Mouse (Mus musculus) embryonic facial prominence, embryonic 14.5 days (tissue): Measurements from ENCODE around the gene Tox3. TPM values are rescaled to one million over a fixed set of nuclear protein-coding genes. Genes with fewer than 3 reads are reported as not detected.

Source experiments
- ATAC-seq: fragments of 200-750 bp; cut with Nextera tagmentation; 2 replicates; pipeline ENCODE4 v1.8.0; 2017; ENCODE audit warnings: low read depth, moderate number of reproducible peaks, moderate TSS enrichment
- DNase-seq: peaks from one replicate; pipeline ENCODE4 v3.0.0-alpha.2; 2015; ENCODE audit warnings: low spot score
- H3K27ac ChIP-seq: fragments of 300-500 bp; sonication (generic); replicated peaks from 2 replicates; pipeline ENCODE4 v1.5.1; 2014; ENCODE audit warnings: low read depth, mild to moderate bottlenecking, low read length, moderate library complexity
- H3K27me3 ChIP-seq: fragments of 300-500 bp; sonication (generic); replicated peaks from 2 replicates; pipeline ENCODE4 v1.6.1; 2014; ENCODE audit warnings: low read length; ENCODE audit not compliant: control insufficient read depth, insufficient read depth
- H3K36me3 ChIP-seq: fragments of 300-500 bp; sonication (generic); 2 replicates; pipeline ENCODE4 v1.6.1; 2014; ENCODE audit warnings: low read length, mixed read lengths; ENCODE audit not compliant: control insufficient read depth, insufficient read depth
- H3K4me1 ChIP-seq: fragments of 300-500 bp; sonication (generic); 2 replicates; pipeline ENCODE4 v1.6.1; 2014; ENCODE audit warnings: antibody characterized with exemption, low read length; ENCODE audit not compliant: control insufficient read depth, insufficient read depth
- H3K4me2 ChIP-seq: fragments of 300-500 bp; sonication (generic); 2 replicates; pipeline ENCODE4 v1.6.1; 2014; ENCODE audit warnings: low read depth, mild to moderate bottlenecking, low read length, moderate library complexity, mixed read lengths
- H3K4me3 ChIP-seq: fragments of 300-500 bp; sonication (generic); 2 replicates; pipeline ENCODE4 v1.5.1; 2014; ENCODE audit warnings: low read depth, mild to moderate bottlenecking, low read length
- H3K9ac ChIP-seq: fragments of 300-500 bp; sonication (generic); 2 replicates; pipeline ENCODE4 v1.6.1; 2014; ENCODE audit warnings: low read depth, mild to moderate bottlenecking, low read length, moderate library complexity, mixed read lengths
- H3K9me3 ChIP-seq: fragments of 300-500 bp; sonication (generic); 2 replicates; pipeline ENCODE4 v1.6.1; 2016; ENCODE audit warnings: low read length; ENCODE audit not compliant: control insufficient read depth
- WGBS: fragments of 180-500 bp; shearing (Covaris S2); extraction: QIAGEN DNeasy Blood & Tissue Kit; methylation state at CpG from one replicate; pipeline ENCODE4 v1.1.7; 2014; 5-methylcytosine and 5-hydroxymethylcytosine counted together
- polyA plus RNA-seq: library from polyadenylated mRNA; unstranded; fragments of >200 nt; fragmentation: Nextera tagmentation; extraction: Ambion mirVana; gene quantifications from 2 replicates; pipeline ENCODE4 v1.2.1, GENCODE M21; 2014

The Tox3 gene
- polyA plus RNA-seq: 4.9 and 5.2 TPM in 2 replicates

DNA sequence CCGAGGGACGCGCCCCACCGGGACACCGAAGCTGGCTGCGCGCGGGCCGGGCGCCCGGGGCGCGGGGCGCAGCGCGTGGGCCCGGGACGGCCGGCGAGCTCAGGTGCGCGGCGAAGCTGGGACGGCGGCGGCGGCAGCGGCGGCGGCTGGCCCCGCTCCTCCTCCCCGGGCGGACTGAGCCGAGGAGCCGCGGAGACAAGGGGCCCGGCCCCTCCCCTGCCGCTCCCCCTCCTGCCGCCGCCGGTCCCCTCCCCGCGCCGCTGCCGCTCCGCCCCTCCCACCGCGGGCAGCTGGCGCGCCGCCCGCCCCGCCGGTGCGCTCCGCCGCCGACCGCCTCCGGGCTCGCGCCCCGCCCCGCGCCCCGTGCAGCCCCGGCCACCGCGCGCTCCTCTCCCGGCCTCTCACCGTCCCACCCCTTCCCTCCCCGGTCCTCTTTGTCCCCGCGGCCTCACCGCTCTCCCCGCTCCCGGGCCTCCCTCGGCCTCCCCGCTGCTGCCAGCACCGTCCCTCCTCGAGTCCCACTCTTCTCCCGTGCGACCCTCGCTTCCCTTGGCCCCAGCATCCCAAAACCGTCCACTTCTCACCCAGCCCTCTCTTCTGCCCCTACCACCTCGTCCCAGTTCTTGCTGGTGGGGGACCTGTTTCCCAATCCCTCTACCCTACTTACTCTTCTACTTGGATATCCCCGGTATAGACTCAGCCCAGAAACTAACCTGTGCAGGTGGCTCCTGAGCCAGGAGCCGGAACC, at the start of gene Tox3:
TSS of gene Tox3 (minus strand) at position 166 of the 748 bp plus-strand sequence.
- peak; percentile 58 for DNase-seq
- Histone ChIP-seq H3K4me3 (peak within 1 kb of the TSS; percentile 69), H3K9me3 (no peaks in the 10 kb centered on the region), H3K4me2 (peak within 1 kb of the TSS; percentile 90), H3K27me3 (no peaks in the 10 kb centered on the region; the same call in none of the 2 replicates), H3K36me3 (no peaks in the 10 kb centered on the region), H3K27ac (peak within 1 kb of the TSS; percentile 76), H3K9ac (peak within 1 kb of the TSS; percentile 84), H3K4me1 (peaks cover 15% of the 10 kb centered on the region; the same call in 1 of the 2 replicates)
- 5% methylated on average over 12 of the region's 89 CpGs for WGBS
- peak; percentile 79 for ATAC-seq

- no peaks in the 10 kb centered on the region for H3K9me3 ChIP-seq
- H3K9ac ChIP-seq: no peak overlapping the region
- 78% methylated on average over 2 of the region's 2 CpGs for WGBS
- H3K27ac ChIP-seq: no peak overlapping the region
- DNase-seq (no peak), ATAC-seq (no peak)
- H3K4me3 ChIP-seq: no peak overlapping the region
- no peaks in the 10 kb centered on the region for H3K27me3 ChIP-seq
- H3K4me1 ChIP-seq: no peaks in the 10 kb centered on the region
- no peak overlapping the region for H3K4me2 ChIP-seq
- H3K36me3 ChIP-seq: no peaks in the 10 kb centered on the region
These were observed 44.5 kb upstream of the Tox3 start for GRCm38 (mm10) chr8:90392643-90393042.

DNA sequence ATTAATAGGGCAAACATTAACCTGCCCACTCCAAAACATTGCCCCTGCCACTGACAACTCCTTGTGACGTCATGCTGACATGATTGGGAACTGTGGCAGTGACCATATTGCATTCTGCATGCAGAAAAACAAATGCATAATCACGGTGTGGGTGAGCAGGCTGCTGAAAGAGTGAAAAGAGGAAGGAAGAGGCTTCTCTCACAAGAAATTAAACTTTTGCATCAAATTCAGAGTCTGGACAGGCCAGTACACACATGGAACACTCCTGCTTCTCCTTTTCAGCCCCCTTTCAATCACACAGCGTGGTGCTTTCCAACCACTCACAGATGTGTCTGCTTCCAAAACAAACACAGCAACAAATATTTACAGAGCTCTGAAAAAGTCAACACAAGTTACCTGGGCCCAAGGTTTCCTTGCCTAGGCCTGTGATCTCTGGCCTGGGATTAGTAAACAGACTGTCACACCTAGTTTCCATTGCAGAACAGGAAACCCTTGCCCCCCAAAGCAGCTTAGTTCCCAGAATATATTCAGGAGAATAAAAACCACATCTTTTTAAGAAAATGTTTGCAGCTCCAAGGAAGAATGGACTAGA, 43.4 kb upstream of the Tox3 start:
- 55% methylated on average over 3 of the region's 3 CpGs for WGBS
- Histone ChIP-seq H3K4me2 (no peak overlapping the region), H3K9ac (no peak overlapping the region), H3K4me3 (no peak overlapping the region), H3K4me1 (no peaks in the 10 kb centered on the region), H3K36me3 (no peaks in the 10 kb centered on the region), H3K9me3 (no peaks in the 10 kb centered on the region), H3K27me3 (no peaks in the 10 kb centered on the region), H3K27ac (no peak overlapping the region)
- DNase-seq: peak; percentile 7
- ATAC-seq: no peak

- no peak for ATAC-seq
- Histone ChIP-seq H3K9me3 (no peaks in the 10 kb centered on the region), H3K4me1 (no peaks in the 10 kb centered on the region), H3K27ac (no peak overlapping the region), H3K36me3 (no peaks in the 10 kb centered on the region), H3K27me3 (no peaks in the 10 kb centered on the region), H3K4me3 (no peak overlapping the region), H3K9ac (no peak overlapping the region), H3K4me2 (no peak overlapping the region)
- WGBS: 88% methylated on average over 1 of the region's 1 CpGs
- DNase-seq: no peak
These were observed 42.7 kb upstream of the Tox3 start for GRCm38 (mm10) chr8:90390827-90391226.

DNA sequence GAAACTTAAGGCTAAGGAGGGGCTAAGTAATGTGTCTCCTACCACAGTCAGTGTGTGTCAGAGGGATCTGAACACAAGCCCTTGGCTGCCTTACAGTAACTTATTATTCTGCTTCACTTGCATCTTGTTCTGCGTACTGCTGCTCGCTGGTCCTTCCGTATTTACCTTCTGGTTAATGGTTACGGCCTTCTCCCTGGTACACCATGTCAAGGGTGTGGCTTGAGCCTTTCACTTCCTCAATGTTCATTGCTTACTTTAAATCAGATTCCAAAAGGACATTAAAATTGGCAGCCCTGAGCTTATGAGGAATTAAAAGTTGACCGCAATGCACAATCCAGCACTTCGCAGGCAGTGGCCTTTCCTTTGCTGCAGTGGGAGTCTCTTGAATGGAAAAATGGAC, 30.9 kb upstream of the Tox3 start:
- no peak overlapping the region for H3K9ac ChIP-seq
- H3K4me2 ChIP-seq: no peak overlapping the region
- no peak overlapping the region for H3K27ac ChIP-seq
- no peaks in the 10 kb centered on the region for H3K27me3 ChIP-seq
- no peaks in the 10 kb centered on the region for H3K4me1 ChIP-seq
- DNase-seq (no peak), ATAC-seq (no peak)
- no peak overlapping the region for H3K4me3 ChIP-seq
- 91% methylated on average over 6 of the region's 6 CpGs for WGBS
- H3K36me3 ChIP-seq: no peaks in the 10 kb centered on the region
- no peaks in the 10 kb centered on the region for H3K9me3 ChIP-seq

- ATAC-seq: no peak
- Histone ChIP-seq H3K4me3 (no peak overlapping the region), H3K27ac (no peak overlapping the region), H3K27me3 (no peaks in the 10 kb centered on the region), H3K9ac (no peak overlapping the region), H3K4me1 (no peaks in the 10 kb centered on the region), H3K9me3 (no peaks in the 10 kb centered on the region), H3K4me2 (no peak overlapping the region), H3K36me3 (no peaks in the 10 kb centered on the region)
- no peak for DNase-seq
- 85% methylated on average over 3 of the region's 3 CpGs for WGBS
These were observed 29.9 kb upstream of the Tox3 start for GRCm38 (mm10) chr8:90378036-90378435.

DNA sequence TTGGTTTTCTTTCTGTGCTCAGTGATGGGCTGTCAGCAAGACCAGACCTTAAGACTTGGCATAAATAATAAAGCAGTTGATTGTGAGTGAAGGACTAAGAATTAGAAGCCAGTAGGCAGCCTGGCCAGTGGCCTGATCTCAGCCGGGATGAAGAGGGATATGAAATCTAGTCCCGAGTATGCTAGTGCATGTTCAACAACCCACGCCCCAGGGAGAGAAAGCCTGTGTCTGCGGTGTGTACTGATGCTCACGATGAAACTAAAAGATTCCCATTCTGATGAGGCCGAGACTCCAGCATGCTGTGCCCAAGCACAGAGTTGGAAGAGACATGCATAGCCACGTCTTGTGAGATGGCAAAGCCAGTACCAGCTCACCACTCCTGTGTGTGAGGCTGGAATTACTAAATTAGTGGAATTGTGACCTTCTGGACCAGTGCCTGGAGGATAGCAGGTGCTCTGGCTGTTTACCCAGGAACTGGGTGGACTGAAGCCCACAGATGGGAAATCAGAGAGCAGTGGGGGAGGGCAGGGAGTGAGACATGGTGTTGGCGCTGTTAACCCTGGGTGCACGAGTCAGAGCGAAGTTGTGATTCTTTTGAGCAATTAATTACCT, 23.6 kb upstream of the Tox3 start:
- Histone ChIP-seq H3K9ac (no peak overlapping the region), H3K27me3 (no peaks in the 10 kb centered on the region), H3K9me3 (no peaks in the 10 kb centered on the region), H3K4me3 (no peak overlapping the region), H3K27ac (no peak overlapping the region), H3K36me3 (no peaks in the 10 kb centered on the region), H3K4me2 (no peak overlapping the region), H3K4me1 (no peaks in the 10 kb centered on the region)
- ATAC-seq: no peak
- peak; percentile 17 for DNase-seq
- WGBS: 84% methylated on average over 10 of the region's 10 CpGs

DNA sequence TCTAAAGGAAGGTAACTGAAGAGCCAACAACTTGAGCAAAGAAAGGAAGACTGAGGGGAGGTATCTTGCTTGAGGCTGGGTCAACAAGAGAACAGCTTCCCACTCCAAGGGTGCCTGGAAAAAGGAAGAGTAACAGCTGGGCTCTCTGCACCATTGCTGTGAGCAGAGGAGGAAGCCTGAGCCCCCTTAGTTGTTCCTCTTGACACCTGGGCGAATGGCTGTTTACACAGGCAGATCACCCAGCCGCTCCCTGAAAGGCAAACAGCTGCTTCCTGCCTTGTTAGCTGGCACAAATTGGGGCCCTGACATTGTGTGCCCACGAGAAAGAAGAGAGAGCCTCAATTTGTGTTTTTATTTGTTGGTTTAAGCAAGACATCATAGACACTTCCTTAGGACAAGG, 21.7 kb upstream of the Tox3 start:
- Histone ChIP-seq H3K4me3 (no peak overlapping the region), H3K9ac (no peak overlapping the region), H3K9me3 (no peaks in the 10 kb centered on the region), H3K4me2 (no peak overlapping the region), H3K4me1 (no peaks in the 10 kb centered on the region), H3K36me3 (no peaks in the 10 kb centered on the region), H3K27ac (no peak overlapping the region), H3K27me3 (no peaks in the 10 kb centered on the region)
- ATAC-seq (no peak), DNase-seq (peak; percentile 20)
- WGBS: 40% methylated on average over 3 of the region's 3 CpGs
